Mouse (Mus musculus): Measurements from ENCODE around the gene Vmn2r68. TPM values are rescaled to one million over a fixed set of nuclear protein-coding genes. Genes with fewer than 3 reads are reported as not detected.

The Vmn2r68 gene
- total RNA-seq (2021) = not detected
- long read RNA-seq, experiment 1 = 0 reads
- long read RNA-seq, experiment 2 = 0 reads

GRCm38 (mm10) chr7:85237683-85238082 lies at the start of gene Vmn2r68:
Vmn2r68 (minus strand) TSS chr7:85237783.
- DNase-seq (ENCODE audit: low spot score in 2 of 2) = no peak

Other genes starting within 250 kb of the Vmn2r68 start
- gene Vmn2r66, start 225.5 kb downstream of the Vmn2r68 start, total RNA-seq (2021) = not detected
- gene Vmn2r67, start 81.8 kb downstream of the Vmn2r68 start, total RNA-seq (2021) = not detected
- gene Vmn2r69, start 178.1 kb upstream of the Vmn2r68 start, total RNA-seq (2021) = not detected

All from adrenal gland, adult 18-20 months (tissue).